Mouse (Mus musculus): Measurements from ENCODE around the gene Atp2b1.

GRCm38 (mm10) chr10:98959385-98959784, 45.2 kb downstream of the Atp2b1 start:
- TF ChIP-seq CTCF (IDR thresholded peaks at IDR 0.05; ENCODE audit: borderline replicate concordance, control insufficient read depth, extremely low read depth, insufficient read depth, low read length, poor library complexity) (no peak), POLR2A (IDR thresholded peaks at IDR 0.05; ENCODE audit: control insufficient read depth, extremely low read depth, insufficient read depth, low read length, poor library complexity) (no peak)

Measured in thymus, adult 2 months (tissue).